Comparison of ENCODE assay signal across 21 mouse cellular contexts in genomic region chr10:120498086-120498485, GRCm38 (mm10). TPM values are rescaled to one million over a fixed set of nuclear protein-coding genes. Genes with fewer than 3 reads are reported as not detected.
"Had no signal": no experiment of that assay in that cellular context is flagged by ENCODE, and none has a peak within 500 bp of the region (broad histone marks: within the 10 kb centered on the region; RNA-seq: fewer than 3 reads in every experiment).

No protein-coding gene starts in this region.

- H3K9ac ChIP-seq: limb, embryonic 12.5 days; limb, embryonic 15.5 days; liver, embryonic 14.5 days; liver, postnatal 0 days; lung, embryonic 14.5 days; midbrain, embryonic 12.5 days; neural tube, embryonic 13.5 days; stomach, embryonic 15.5 days had no signal

- H3K27me3 ChIP-seq: limb, embryonic 12.5 days; limb, embryonic 15.5 days; midbrain, embryonic 12.5 days; neural tube, embryonic 13.5 days; stomach, embryonic 15.5 days had no signal

- H3K4me3 ChIP-seq: limb, embryonic 12.5 days; limb, embryonic 15.5 days; midbrain, embryonic 12.5 days; myocyte; neural tube, embryonic 13.5 days; stomach, embryonic 15.5 days had no signal

- H3K9me3 ChIP-seq: limb, embryonic 12.5 days; limb, embryonic 15.5 days; midbrain, embryonic 12.5 days; neural tube, embryonic 13.5 days; stomach, embryonic 15.5 days had no signal

- H3K4me2 ChIP-seq: limb, embryonic 12.5 days; limb, embryonic 15.5 days; liver, embryonic 11.5 days; lung, embryonic 14.5 days; midbrain, embryonic 12.5 days; neural tube, embryonic 13.5 days; stomach, embryonic 15.5 days had no signal

- H3K36me3 ChIP-seq: limb, embryonic 12.5 days; limb, embryonic 15.5 days; midbrain, embryonic 12.5 days; neural tube, embryonic 13.5 days; stomach, embryonic 15.5 days had no signal

- H3K4me1 ChIP-seq: limb, embryonic 15.5 days; midbrain, embryonic 12.5 days; stomach, embryonic 15.5 days had no signal

- DNase-seq: kidney, postnatal 14 days; kidney, postnatal 4 days; left cerebral cortex, postnatal 4 days; liver, postnatal 0 days; lung, embryonic 14.5 days; retina, postnatal 1 day; right cerebral cortex, postnatal 25 days; spleen, adult 18-20 months; thymus, postnatal 25 days had no signal

- H3K27ac ChIP-seq: limb, embryonic 12.5 days; limb, embryonic 15.5 days; liver, embryonic 14.5 days; macrophage; midbrain, embryonic 12.5 days; neural tube, embryonic 13.5 days; stomach, embryonic 15.5 days had no signal

- ATAC-seq: liver, postnatal 0 days; lung, postnatal 0 days; midbrain, embryonic 16.5 days had no signal

RNA-seq across cellular contexts. Expression of gene Hmga2, which starts 21.8 kb away (rescaled TPM):
- total RNA-seq: monocyte, adult 5-6 weeks had no signal
